Mouse (Mus musculus): ENCODE measurements around the gene Slc24a3.

DNA sequence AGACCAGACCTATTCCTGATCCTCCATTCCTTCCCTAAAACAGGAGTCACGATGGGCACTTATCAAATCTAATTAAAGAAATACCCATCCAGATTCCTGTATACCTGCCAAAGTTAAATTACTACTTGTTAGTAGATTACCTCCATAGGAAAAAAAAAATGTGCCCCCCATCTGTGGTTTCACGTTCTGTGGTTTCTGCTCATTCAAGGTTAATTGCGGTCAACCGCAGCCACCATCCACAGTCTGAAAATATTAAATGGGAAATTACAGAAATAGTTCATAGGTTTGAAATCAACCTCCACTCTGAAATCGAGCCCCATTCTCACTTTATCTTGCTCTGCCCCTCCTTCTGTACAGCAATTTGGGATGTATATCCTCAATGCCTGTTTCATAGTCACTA lies 440.3 kb downstream of the Slc24a3 start:
- TF ChIP-seq CTCF (IDR thresholded peaks at IDR 0.05; ENCODE audit: extremely low read depth, insufficient read depth, low read length) (no peak), POLR2A (IDR thresholded peaks at IDR 0.05; ENCODE audit: extremely low read depth, insufficient read depth, low read length) (no peak)
